In the genomic region with DNA sequence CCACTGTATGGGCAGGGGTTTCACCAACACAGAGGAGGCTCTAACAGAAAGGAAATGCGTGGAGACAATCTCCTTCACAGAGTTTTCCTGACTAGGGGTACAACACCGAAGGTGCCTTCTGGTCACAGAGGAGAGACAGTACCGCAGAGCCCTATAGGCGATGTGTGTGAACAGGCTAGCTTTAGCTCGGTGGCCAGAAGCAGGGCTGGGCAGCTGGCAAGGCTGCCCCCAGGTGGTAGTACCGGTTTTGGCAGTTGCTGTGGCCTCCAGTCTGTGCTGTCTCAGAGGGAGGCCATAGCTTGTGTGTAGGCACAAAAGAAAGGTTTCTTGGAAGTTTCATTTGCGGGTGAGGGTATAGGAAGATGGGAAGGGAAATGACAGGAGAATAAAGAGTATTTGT, we compare ENCODE assay signal across 9 mouse cellular contexts. TPM values are rescaled to one million over a fixed set of nuclear protein-coding genes. Genes with fewer than 3 reads are reported as not detected.
DNase-seq lines count a peak whose midpoint lies in the region; ATAC-seq and TF ChIP-seq lines count a peak whose summit lies in the region.
"Had no signal": no experiment of that assay in that cellular context is flagged by ENCODE, and none has a peak within 500 bp of the region (broad histone marks: within the 10 kb centered on the region; RNA-seq: fewer than 3 reads in every experiment).

No protein-coding gene starts in this region.

- H3K9ac ChIP-seq in hindbrain, embryonic 13.5 days: peak overlapping the region; percentile 1; the same call in 1 of the 2 replicates
- H3K9ac ChIP-seq in limb, embryonic 14.5 days (ENCODE audit: low read depth, low read length, severe bottlenecking): no peak overlapping the region
- no peak overlapping the region for H3K9ac ChIP-seq in midbrain, postnatal 0 days (replicated peaks; ENCODE audit: low read length, poor library complexity, severe bottlenecking)

- H3K4me3 ChIP-seq in hindbrain, embryonic 13.5 days: no peak overlapping the region
- H3K4me3 ChIP-seq in limb, embryonic 14.5 days (replicated peaks; ENCODE audit: low read length): no peak overlapping the region
- no peak overlapping the region for H3K4me3 ChIP-seq in midbrain, postnatal 0 days (ENCODE audit: low read depth, low read length)

- H3K36me3 ChIP-seq in hindbrain, embryonic 13.5 days: no peaks in the 10 kb centered on the region
- no peaks in the 10 kb centered on the region for H3K36me3 ChIP-seq in limb, embryonic 14.5 days (ENCODE audit: control insufficient read depth, insufficient read depth, low read length)
- no peaks in the 10 kb centered on the region for H3K36me3 ChIP-seq in midbrain, postnatal 0 days (ENCODE audit: insufficient read depth, low read length)

- H3K27ac ChIP-seq in hindbrain, embryonic 13.5 days: no peak overlapping the region
- H3K27ac ChIP-seq in limb, embryonic 14.5 days (replicated peaks; ENCODE audit: low read depth, low read length): no peak overlapping the region
- H3K27ac ChIP-seq in midbrain, postnatal 0 days (ENCODE audit: low read depth, low read length): no peak overlapping the region

- no peaks in the 10 kb centered on the region for H3K9me3 ChIP-seq in hindbrain, embryonic 13.5 days
- no peaks in the 10 kb centered on the region for H3K9me3 ChIP-seq in limb, embryonic 14.5 days (ENCODE audit: control insufficient read depth, low read length)
- no peaks in the 10 kb centered on the region for H3K9me3 ChIP-seq in midbrain, postnatal 0 days (ENCODE audit: low read length)

- DNase-seq in right cerebral cortex, adult 18-20 months: peak; percentile 53
- no peak for DNase-seq in right cerebral cortex, postnatal 4 days
- peak; percentile 75 for DNase-seq in brain, embryonic 14.5 days (ENCODE audit: low read depth)
- peak; percentile 59 for DNase-seq in limb, embryonic 14.5 days (ENCODE audit: low spot score)
- peak; percentile 74 for DNase-seq in midbrain, postnatal 0 days (ENCODE audit: low spot score)
- DNase-seq in thymus, postnatal 0 days (ENCODE audit: low spot score): peak; percentile 56

- WGBS in hindbrain, embryonic 13.5 days: 12% methylated on average over 7 of the region's 7 CpGs
- WGBS in limb, embryonic 14.5 days: 12% methylated on average over 7 of the region's 7 CpGs
- 10% methylated on average over 7 of the region's 7 CpGs for WGBS in midbrain, postnatal 0 days

- no peak overlapping the region for H3K4me2 ChIP-seq in hindbrain, embryonic 13.5 days
- H3K4me2 ChIP-seq in limb, embryonic 14.5 days (replicated peaks; ENCODE audit: low read depth, low read length, severe bottlenecking): no peak overlapping the region
- H3K4me2 ChIP-seq in midbrain, postnatal 0 days (ENCODE audit: low read depth, low read length, poor library complexity, severe bottlenecking): no peak overlapping the region

- H3K27me3 ChIP-seq in hindbrain, embryonic 13.5 days: peaks cover 32% of the 10 kb centered on the region
- H3K27me3 ChIP-seq in limb, embryonic 14.5 days (ENCODE audit: control insufficient read depth, insufficient read depth, low read length): no peaks in the 10 kb centered on the region
- no peaks in the 10 kb centered on the region for H3K27me3 ChIP-seq in midbrain, postnatal 0 days (ENCODE audit: insufficient read depth, low read length)

- H3K4me1 ChIP-seq in hindbrain, embryonic 13.5 days (replicated peaks): no peaks in the 10 kb centered on the region
- H3K4me1 ChIP-seq in limb, embryonic 14.5 days (ENCODE audit: control insufficient read depth, insufficient read depth, low read length): no peaks in the 10 kb centered on the region
- H3K4me1 ChIP-seq in midbrain, postnatal 0 days (ENCODE audit: insufficient read depth, low read length): no peaks in the 10 kb centered on the region

- ATAC-seq in erythroid progenitor cell, adult 5-6 weeks (replicated peaks; ENCODE audit: low FRiP score, poor library complexity, severe bottlenecking): peak; percentile 93
- ATAC-seq in hindbrain, embryonic 13.5 days (ENCODE audit: low FRiP score): peak; percentile 80
- ATAC-seq in limb, embryonic 14.5 days (ENCODE audit: low FRiP score, low read depth): no peak; the same call in 1 of the 2 replicates
- 0 out of 2 replicates have a peak, but pooled peaks have one; percentile 60 for ATAC-seq in midbrain, postnatal 0 days (ENCODE audit: low FRiP score)

- no peak for TF ChIP-seq POLR2A in brain, embryonic 14.5 days (IDR thresholded peaks at IDR 0.05; ENCODE audit: borderline replicate concordance, extremely low read depth, insufficient read depth, insufficient read length, poor library complexity, severe bottlenecking)
- TF ChIP-seq POLR2A in limb, embryonic 14.5 days (IDR thresholded peaks at IDR 0.05; ENCODE audit: borderline replicate concordance, extremely low read depth, insufficient read depth, insufficient read length): no peak

- TF ChIP-seq CTCF in brain, embryonic 14.5 days (IDR thresholded peaks at IDR 0.05; ENCODE audit: borderline replicate concordance, extremely low read depth, insufficient read depth, insufficient read length): peak; percentile 75
- peak; percentile 69 for TF ChIP-seq CTCF in midbrain, postnatal 0 days (IDR thresholded peaks at IDR 0.05)

RNA-seq across cellular contexts. Expression of a gene that starts 10.8 kb away (rescaled TPM):
- polyA plus RNA-seq in brain, embryonic 14.5 days (2012; rRNA removed): 110 and 126 TPM in 2 replicates
- 0.84 and 12.3 TPM in 2 replicates for total RNA-seq in erythroid progenitor cell, adult 5-6 weeks (2015; ENCODE audit: low replicate concordance)
- total RNA-seq in erythroid progenitor cell, adult 5-6 weeks (2017; ENCODE audit: low replicate concordance): 8.5 and 9.9 TPM in 2 replicates
- polyA plus RNA-seq in hindbrain, embryonic 13.5 days (2015; fragmentation: Nextera tagmentation; extraction: Ambion mirVana): 172 and 173 TPM in 2 replicates
- polyA plus RNA-seq in limb, embryonic 14.5 days (2012; rRNA removed): 55.0 and 68.0 TPM in 2 replicates
- polyA plus RNA-seq in limb, embryonic 14.5 days (2014; fragmentation: Nextera tagmentation; extraction: Ambion mirVana): 70.4 and 73.9 TPM in 2 replicates
- 178 and 184 TPM in 2 replicates for total RNA-seq in midbrain, postnatal 0 days (2014; rRNA removed)
- polyA plus RNA-seq in midbrain, postnatal 0 days (2015; fragmentation: Nextera tagmentation; extraction: Ambion mirVana): 146 and 155 TPM in 2 replicates
- polyA plus RNA-seq in thymus, postnatal 0 days (2015; fragmentation: Nextera tagmentation; extraction: Ambion mirVana): 50.2 and 51.5 TPM in 2 replicates

RNA-seq across cellular contexts. Expression of a gene that starts 24.0 kb away (rescaled TPM):
- 0.55 and 1.1 TPM in 2 replicates for polyA plus RNA-seq in brain, embryonic 14.5 days (2012; rRNA removed)
- not detected in 2 replicates for total RNA-seq in erythroid progenitor cell, adult 5-6 weeks (2015; ENCODE audit: low replicate concordance)
- total RNA-seq in erythroid progenitor cell, adult 5-6 weeks (2017; ENCODE audit: low replicate concordance): not detected in 2 replicates
- 0.94 and 1.1 TPM in 2 replicates for polyA plus RNA-seq in hindbrain, embryonic 13.5 days (2015; fragmentation: Nextera tagmentation; extraction: Ambion mirVana)
- 0.10 TPM in 1 of 2 replicates, not detected in the other for polyA plus RNA-seq in limb, embryonic 14.5 days (2012; rRNA removed)
- not detected in 2 replicates for polyA plus RNA-seq in limb, embryonic 14.5 days (2014; fragmentation: Nextera tagmentation; extraction: Ambion mirVana)
- total RNA-seq in midbrain, postnatal 0 days (2014; rRNA removed): 0.61 TPM in 1 of 2 replicates, not detected in the other
- polyA plus RNA-seq in midbrain, postnatal 0 days (2015; fragmentation: Nextera tagmentation; extraction: Ambion mirVana): 0.31 and 0.52 TPM in 2 replicates
- polyA plus RNA-seq in thymus, postnatal 0 days (2015; fragmentation: Nextera tagmentation; extraction: Ambion mirVana): 0.18 TPM in 1 of 2 replicates, not detected in the other
- total RNA-seq: gastrocnemius, postnatal 4 days had no signal

RNA-seq across cellular contexts. Expression of a gene that starts 27.7 kb away (rescaled TPM):
- polyA plus RNA-seq in brain, embryonic 14.5 days (2012; rRNA removed): 51.9 and 56.9 TPM in 2 replicates
- 9.4 and 10.9 TPM in 2 replicates for total RNA-seq in erythroid progenitor cell, adult 5-6 weeks (2015; ENCODE audit: low replicate concordance)
- total RNA-seq in erythroid progenitor cell, adult 5-6 weeks (2017; ENCODE audit: low replicate concordance): 9.6 and 27.5 TPM in 2 replicates
- polyA plus RNA-seq in hindbrain, embryonic 13.5 days (2015; fragmentation: Nextera tagmentation; extraction: Ambion mirVana): 47.8 and 53.9 TPM in 2 replicates
- 38.7 and 42.2 TPM in 2 replicates for polyA plus RNA-seq in limb, embryonic 14.5 days (2012; rRNA removed)
- 33.1 and 33.5 TPM in 2 replicates for polyA plus RNA-seq in limb, embryonic 14.5 days (2014; fragmentation: Nextera tagmentation; extraction: Ambion mirVana)
- 40.4 and 52.2 TPM in 2 replicates for total RNA-seq in midbrain, postnatal 0 days (2014; rRNA removed)
- 41.3 and 43.4 TPM in 2 replicates for polyA plus RNA-seq in midbrain, postnatal 0 days (2015; fragmentation: Nextera tagmentation; extraction: Ambion mirVana)
- 32.7 and 38.8 TPM in 2 replicates for polyA plus RNA-seq in thymus, postnatal 0 days (2015; fragmentation: Nextera tagmentation; extraction: Ambion mirVana)

RNA-seq across cellular contexts. Expression of a gene that starts 40.4 kb away (rescaled TPM):
- not detected in 2 replicates for polyA plus RNA-seq in brain, embryonic 14.5 days (2012; rRNA removed)
- total RNA-seq in erythroid progenitor cell, adult 5-6 weeks (2015; ENCODE audit: low replicate concordance): not detected in 2 replicates
- total RNA-seq in erythroid progenitor cell, adult 5-6 weeks (2017; ENCODE audit: low replicate concordance): not detected in 2 replicates
- polyA plus RNA-seq in hindbrain, embryonic 13.5 days (2015; fragmentation: Nextera tagmentation; extraction: Ambion mirVana): not detected in 2 replicates
- polyA plus RNA-seq in limb, embryonic 14.5 days (2012; rRNA removed): not detected in 2 replicates
- 0.14 TPM in 1 of 2 replicates, not detected in the other for polyA plus RNA-seq in limb, embryonic 14.5 days (2014; fragmentation: Nextera tagmentation; extraction: Ambion mirVana)
- not detected in 2 replicates for total RNA-seq in midbrain, postnatal 0 days (2014; rRNA removed)
- polyA plus RNA-seq in midbrain, postnatal 0 days (2015; fragmentation: Nextera tagmentation; extraction: Ambion mirVana): not detected in 2 replicates
- polyA plus RNA-seq in thymus, postnatal 0 days (2015; fragmentation: Nextera tagmentation; extraction: Ambion mirVana): not detected in 2 replicates
- total RNA-seq: gastrocnemius, postnatal 4 days had no signal

RNA-seq across cellular contexts. Expression of a gene that starts 40.5 kb away (rescaled TPM):
- polyA plus RNA-seq in brain, embryonic 14.5 days (2012; rRNA removed): 159 and 166 TPM in 2 replicates
- total RNA-seq in erythroid progenitor cell, adult 5-6 weeks (2015; ENCODE audit: low replicate concordance): 21.4 and 38.9 TPM in 2 replicates
- 41.7 and 42.7 TPM in 2 replicates for total RNA-seq in erythroid progenitor cell, adult 5-6 weeks (2017; ENCODE audit: low replicate concordance)
- 94.0 and 101 TPM in 2 replicates for polyA plus RNA-seq in hindbrain, embryonic 13.5 days (2015; fragmentation: Nextera tagmentation; extraction: Ambion mirVana)
- polyA plus RNA-seq in limb, embryonic 14.5 days (2012; rRNA removed): 116 and 185 TPM in 2 replicates
- polyA plus RNA-seq in limb, embryonic 14.5 days (2014; fragmentation: Nextera tagmentation; extraction: Ambion mirVana): 90.2 and 95.8 TPM in 2 replicates
- 161 and 178 TPM in 2 replicates for total RNA-seq in midbrain, postnatal 0 days (2014; rRNA removed)
- polyA plus RNA-seq in midbrain, postnatal 0 days (2015; fragmentation: Nextera tagmentation; extraction: Ambion mirVana): 94.0 and 95.9 TPM in 2 replicates
- polyA plus RNA-seq in thymus, postnatal 0 days (2015; fragmentation: Nextera tagmentation; extraction: Ambion mirVana): 42.5 and 43.7 TPM in 2 replicates
